Mouse (Mus musculus) megakaryocyte-erythroid progenitor cell, adult 5-6 weeks (primary cell): ENCODE data around the gene Gadd45g. TPM values are rescaled to one million over a fixed set of nuclear protein-coding genes. Genes with fewer than 3 reads are reported as not detected.

Source experiments
- ATAC-seq: replicated peaks from 2 replicates; pipeline ENCODE4 v1.8.0; 2016; ENCODE audit warnings: mild to moderate bottlenecking, inconsistent platforms; ENCODE audit not compliant: severe bottlenecking, poor library complexity, low FRiP score, low TSS enrichment
- total RNA-seq, 2 experiments: library from RNA; stranded (forward) in 1 of 2; stranded (reverse) in 1 of 2; fragments of 200-1000, 215-1000 nt in 1 of 2; fragments of >200 nt in 1 of 2; fragmentation: Nextera tagmentation in 1 of 2; gene quantifications; 2 replicates each; pipeline ENCODE4 v1.2.3; 2014 to 2017

Gadd45g gene
- total RNA-seq, 2 experiments from 2014 or later = 3.4 to 12.9 TPM

GRCm38 (mm10) chr13:51876131-51876530 is 29.7 kb downstream of the Gadd45g start:
- no peak for ATAC-seq

DNA sequence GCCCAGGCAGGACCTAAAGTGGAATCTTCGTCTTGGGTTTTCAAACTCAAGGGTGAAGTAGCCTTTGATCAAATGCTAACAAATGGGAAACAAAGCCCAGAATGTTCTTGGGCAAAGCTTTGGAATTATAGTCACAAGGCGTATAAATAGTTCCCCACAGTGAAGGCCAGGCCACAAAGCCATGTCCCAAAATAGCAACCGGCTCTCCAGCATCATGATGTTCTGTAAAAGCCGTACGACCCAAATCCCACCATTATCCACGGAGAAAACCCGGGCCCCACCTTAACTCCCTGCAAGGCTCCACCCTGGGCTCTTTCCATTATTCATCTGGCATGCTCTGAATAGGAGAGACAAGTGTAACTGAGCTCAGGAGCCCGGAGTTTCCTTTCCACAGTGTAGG is 32.3 kb downstream of the Gadd45g start:
- ATAC-seq = no peak

- ATAC-seq = no peak
Measured at GRCm38 (mm10) chr13:51879571-51879970, 33.1 kb downstream of the Gadd45g start.

GRCm38 (mm10) chr13:51880019-51880418 is 33.5 kb downstream of the Gadd45g start:
- ATAC-seq = no peak

DNA sequence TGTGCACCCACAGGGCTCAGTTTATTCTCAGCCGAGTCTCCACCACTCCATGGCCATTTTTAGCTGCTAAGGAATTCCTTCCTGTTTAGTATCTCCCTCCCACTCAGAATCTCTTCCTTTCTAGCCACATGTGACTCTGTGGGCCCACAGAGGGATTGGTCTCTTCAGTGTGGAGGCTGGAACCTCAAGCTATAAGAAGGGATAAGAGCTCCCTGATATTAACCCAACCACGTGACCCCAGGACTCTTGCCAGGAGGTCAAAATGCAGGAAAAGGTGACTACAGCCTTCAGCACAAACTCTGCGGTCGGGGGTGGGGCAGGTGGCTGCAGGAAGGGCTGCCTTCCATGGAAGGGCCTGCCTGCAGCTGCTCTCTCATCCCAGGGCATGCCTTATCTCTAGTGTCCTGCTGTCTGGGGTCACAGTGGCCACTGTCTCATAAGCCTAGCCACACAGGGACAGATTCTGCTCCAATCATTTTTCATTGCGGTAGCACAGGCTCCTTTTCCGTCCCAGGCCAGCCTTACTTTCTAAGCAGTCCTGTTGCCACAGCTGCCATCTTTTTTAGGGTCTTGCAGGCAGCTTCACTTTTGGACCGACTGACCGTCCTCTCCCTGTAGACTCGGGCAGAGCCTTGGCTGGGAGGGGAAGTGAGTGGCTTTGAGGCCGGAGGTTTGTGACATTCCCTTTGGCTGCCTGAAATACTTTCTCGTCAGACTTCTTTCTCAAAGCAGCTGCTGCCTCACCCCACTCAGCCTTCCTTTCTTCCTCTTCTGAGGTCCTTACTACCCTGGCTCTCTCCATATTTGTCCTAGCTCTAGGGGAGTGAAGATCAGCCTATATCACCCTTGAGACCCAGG is 35.0 kb downstream of the Gadd45g start:
- peak; percentile 58 for ATAC-seq

DNA sequence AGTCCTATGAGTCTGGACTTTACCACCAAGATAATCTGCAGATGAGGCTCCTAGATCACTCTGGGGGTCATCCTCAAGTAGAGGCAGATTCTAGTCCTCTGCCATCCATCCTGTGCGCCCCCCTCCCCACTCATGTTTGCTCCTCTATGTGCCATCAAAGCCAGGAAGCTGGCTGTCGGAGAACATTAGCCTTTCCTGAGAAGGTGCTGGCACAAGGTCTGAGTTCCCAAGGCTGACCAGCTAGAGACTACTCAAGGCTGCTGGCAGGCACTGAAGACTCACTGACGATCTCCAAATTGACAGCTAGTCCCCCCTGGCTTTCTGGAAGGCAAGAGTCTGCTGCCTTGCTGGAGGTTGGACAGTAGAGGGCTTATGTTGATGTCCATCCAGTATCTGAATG is 35.7 kb downstream of the Gadd45g start:
- no peak for ATAC-seq

DNA sequence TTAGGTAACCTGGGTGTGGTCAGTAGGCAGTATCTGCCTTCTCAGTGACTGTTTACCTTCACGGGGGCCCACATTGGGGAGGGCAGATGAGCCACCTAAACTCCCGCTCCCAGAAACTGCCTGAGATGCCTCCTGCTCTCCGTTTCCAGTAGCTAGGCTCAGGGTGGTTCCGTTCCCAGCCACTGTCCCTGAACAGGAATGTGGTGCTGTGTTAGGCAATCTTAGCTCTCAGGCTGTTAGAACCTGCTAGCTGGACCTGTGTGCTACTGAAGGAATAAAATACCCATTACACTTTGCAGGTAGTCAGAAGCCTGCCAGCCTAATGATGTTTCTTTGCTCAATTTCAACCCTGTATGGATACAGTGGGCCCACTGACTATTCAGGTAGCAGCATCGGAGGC is 37.8 kb downstream of the Gadd45g start:
- no peak for ATAC-seq

DNA sequence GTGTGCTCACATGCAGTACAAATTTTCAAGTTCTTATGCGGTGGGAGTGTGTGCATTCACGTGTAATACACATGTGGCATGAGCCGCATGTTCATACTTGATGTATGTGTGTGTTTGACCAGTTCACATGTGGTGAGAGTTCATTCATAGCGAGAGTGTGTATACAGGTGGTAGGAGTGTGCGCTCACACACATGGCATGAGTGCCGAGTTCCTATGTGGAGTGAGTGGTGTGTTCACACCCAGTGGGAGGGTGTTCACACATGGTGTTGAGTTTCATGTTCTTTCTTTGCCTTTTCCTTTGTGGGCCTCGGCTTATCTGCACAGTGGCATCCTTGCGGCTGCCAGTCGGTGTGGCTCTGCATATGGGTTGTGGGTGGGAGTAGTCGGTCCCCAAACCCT is 39.1 kb downstream of the Gadd45g start:
- ATAC-seq = no peak

GRCm38 (mm10) chr13:51886085-51886484 is 39.6 kb downstream of the Gadd45g start:
- no peak for ATAC-seq

DNA sequence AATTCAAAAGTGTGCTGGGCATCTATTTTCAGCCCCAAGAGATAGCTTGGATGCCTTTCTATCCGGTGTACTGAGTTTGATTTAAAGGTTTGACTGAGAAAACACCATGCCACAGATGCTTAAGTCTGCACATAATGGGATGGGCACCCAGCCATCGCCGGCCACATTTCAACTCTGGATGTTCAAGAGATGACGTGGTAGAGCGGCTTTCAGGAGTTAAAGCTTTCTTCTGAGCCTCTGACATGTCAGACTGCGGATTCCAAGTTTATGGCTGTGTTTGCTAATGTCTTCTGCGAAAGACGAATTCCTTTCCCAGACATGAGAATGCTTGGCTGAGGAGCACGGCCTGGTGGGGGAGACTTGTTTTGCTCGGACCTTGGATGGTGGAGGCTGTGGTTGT is 40.2 kb downstream of the Gadd45g start:
- ATAC-seq = no peak

- no peak for ATAC-seq
Measured at GRCm38 (mm10) chr13:51888426-51888825, 41.9 kb downstream of the Gadd45g start.

- peak; percentile 73 for ATAC-seq
Measured at GRCm38 (mm10) chr13:51891825-51892532, 45.5 kb downstream of the Gadd45g start.

DNA sequence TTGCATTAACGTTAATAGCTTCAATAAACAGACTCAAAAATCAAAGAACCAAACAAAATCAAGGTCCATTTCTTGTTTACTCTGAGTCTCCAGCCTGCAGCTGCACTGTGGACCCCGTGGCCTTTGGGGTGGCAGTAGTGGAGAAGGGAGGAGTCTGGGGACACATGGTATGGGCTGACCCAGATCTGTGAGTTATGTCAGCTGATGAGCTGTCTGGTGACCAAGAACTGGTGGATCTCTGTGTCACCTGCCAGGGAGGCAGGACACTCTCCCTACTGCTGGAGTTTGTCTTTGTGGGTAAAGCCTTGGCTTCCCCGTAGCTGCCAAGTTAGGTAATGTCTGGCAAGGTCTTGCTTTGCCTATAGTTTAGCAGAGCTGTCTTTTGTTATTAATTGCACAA is 51.1 kb downstream of the Gadd45g start:
- ATAC-seq = no peak

Other genes with a start within 250 kb of the Gadd45g start
- gene Cks2, start 201.4 kb upstream of the Gadd45g start, total RNA-seq (2014; fragmentation: Nextera tagmentation) = 342 and 430 TPM in 2 replicates
- 275 and 355 TPM in 2 replicates for gene Cks2, start 201.4 kb upstream of the Gadd45g start, total RNA-seq (2017)
- 33.2 and 41.6 TPM in 2 replicates for gene Secisbp2, start 195.0 kb upstream of the Gadd45g start, total RNA-seq (2014; fragmentation: Nextera tagmentation)
- 29.6 and 31.8 TPM in 2 replicates for gene Secisbp2, start 195.0 kb upstream of the Gadd45g start, total RNA-seq (2017)
- gene Sema4d, start 52.9 kb upstream of the Gadd45g start, total RNA-seq (2014; fragmentation: Nextera tagmentation) = 38.5 and 38.8 TPM in 2 replicates
- gene Sema4d, start 52.9 kb upstream of the Gadd45g start, total RNA-seq (2017) = 16.0 and 18.0 TPM in 2 replicates